Mouse (Mus musculus) heart, adult 2 months (tissue): ENCODE results near the gene Ttl.

Experiments
- CTCF ChIP-seq: fragments of 200-600 bp; IDR thresholded peaks from 2 replicates; pipeline ENCODE4 v1.8.1; 2022; ENCODE audit warnings: antibody characterized with exemption, mild to moderate bottlenecking, moderate library complexity
- EP300 ChIP-seq: fragments of 200-500 bp; IDR thresholded peaks from 2 replicates; pipeline ENCODE4 v1.6.1; 2011; ENCODE audit warnings: low read depth, low read length, control low read depth; ENCODE audit not compliant: insufficient read depth

DNA sequence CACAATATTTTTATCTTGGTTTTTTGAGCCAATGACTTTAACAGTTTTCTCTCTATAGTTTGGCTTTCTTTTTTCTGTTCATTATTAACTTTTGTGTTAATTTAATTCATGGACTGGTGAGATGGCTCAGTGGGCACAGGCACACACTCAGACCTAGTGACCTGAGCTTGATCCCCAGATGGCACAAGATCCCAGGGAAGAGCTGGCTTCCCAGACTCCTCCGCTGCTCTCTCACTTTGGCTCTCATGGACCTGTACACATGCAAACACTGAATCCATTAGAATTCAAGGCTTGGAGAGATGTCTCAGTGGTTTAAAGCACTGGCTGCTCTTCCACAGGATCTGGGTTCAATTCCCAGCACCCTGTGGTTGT, 50.6 kb downstream of the Ttl start:
- TF ChIP-seq CTCF = no peak
- TF ChIP-seq EP300 = no peak
